Mouse (Mus musculus) neural tube, embryonic 10.5 days (tissue): Measurements from ENCODE around the gene Gpr141.
"Not testable (repeated sequence)": the region's sequence is repeated elsewhere in the genome, so short reads cannot be mapped to it uniquely, and the experiment has no call there.

Source experiments
- DNase-seq: peaks from one replicate; pipeline ENCODE4 v3.0.0-alpha.2; 2017; ENCODE audit warnings: low spot score; ENCODE audit errors: extremely low spot score

Gene Gpr141

GRCm38 (mm10) chr13:19824071-19824470 lies at the start of gene Gpr141:
TSS of gene Gpr141 (minus strand) at chr13:19824257.
- DNase-seq, result no peak

- no peak for DNase-seq
Observed at GRCm38 (mm10) chr13:19864241-19864640, 40.2 kb upstream of the Gpr141 start.

GRCm38 (mm10) chr13:19854629-19855333 lies 30.7 kb upstream of the Gpr141 start:
- DNase-seq, result no peak

GRCm38 (mm10) chr13:19854049-19854448 lies 30.0 kb upstream of the Gpr141 start:
- no peak for DNase-seq

- DNase-seq, result no peak
Observed at GRCm38 (mm10) chr13:19843448-19843847, 19.4 kb upstream of the Gpr141 start.

- no peak for DNase-seq
Observed at GRCm38 (mm10) chr13:19842707-19843106, 18.6 kb upstream of the Gpr141 start.

- no peak for DNase-seq
Observed at GRCm38 (mm10) chr13:19841615-19842014, 17.6 kb upstream of the Gpr141 start.

- no peak for DNase-seq
Observed at GRCm38 (mm10) chr13:19840206-19840605, 16.1 kb upstream of the Gpr141 start.

GRCm38 (mm10) chr13:19830560-19830959 lies 6.5 kb upstream of the Gpr141 start:
- DNase-seq, result no peak

GRCm38 (mm10) chr13:19828095-19828494 lies 4.0 kb upstream of the Gpr141 start:
- DNase-seq, result no peak

- no peak for DNase-seq
Observed at GRCm38 (mm10) chr13:19821639-19822038, 2.4 kb downstream of the Gpr141 start.

GRCm38 (mm10) chr13:19819926-19820325 lies 4.1 kb downstream of the Gpr141 start:
- no peak for DNase-seq

GRCm38 (mm10) chr13:19819243-19819642 lies 4.8 kb downstream of the Gpr141 start:
- DNase-seq, result no peak

GRCm38 (mm10) chr13:19794942-19795341 lies 29.1 kb downstream of the Gpr141 start:
- no peak for DNase-seq

- no peak for DNase-seq
Observed at GRCm38 (mm10) chr13:19794486-19794885, 29.6 kb downstream of the Gpr141 start.

- DNase-seq, result no peak
Observed at GRCm38 (mm10) chr13:19793761-19794160, 30.3 kb downstream of the Gpr141 start.

GRCm38 (mm10) chr13:19787946-19788345 lies 36.1 kb downstream of the Gpr141 start:
- not testable (repeated sequence) for DNase-seq

- DNase-seq, result no peak
Observed at GRCm38 (mm10) chr13:19770163-19770562, 53.9 kb downstream of the Gpr141 start.

- DNase-seq, result no peak
Observed at GRCm38 (mm10) chr13:19767202-19767601, 56.9 kb downstream of the Gpr141 start.

- DNase-seq, result no peak
Observed at GRCm38 (mm10) chr13:19764276-19764675, 59.8 kb downstream of the Gpr141 start.

GRCm38 (mm10) chr13:19763211-19763610 lies 60.8 kb downstream of the Gpr141 start:
- DNase-seq, result no peak

GRCm38 (mm10) chr13:19745741-19746140 lies 78.3 kb downstream of the Gpr141 start:
- no peak for DNase-seq

GRCm38 (mm10) chr13:19744536-19744935 lies 79.5 kb downstream of the Gpr141 start:
- no peak for DNase-seq
